Mouse (Mus musculus) hindbrain, embryonic 13.5 days (tissue): ENCODE data around the gene Scand1. TPM values are rescaled to one million over a fixed set of nuclear protein-coding genes. Genes with fewer than 3 reads are reported as not detected.

ENCODE experiments used
- ATAC-seq: fragments of 200-750 bp; cut with Nextera tagmentation; 2 replicates; pipeline ENCODE4 v1.8.0; 2017; ENCODE audit warnings: moderate TSS enrichment; ENCODE audit not compliant: low FRiP score
- H3K27ac ChIP-seq: fragments of 300-500 bp; sonication (generic); 2 replicates; pipeline ENCODE4 v1.5.1; 2015; ENCODE audit warnings: inconsistent platforms, mild to moderate bottlenecking, moderate library complexity
- H3K27me3 ChIP-seq: fragments of 300-500 bp; sonication (generic); 2 replicates; pipeline ENCODE4 v1.6.1; 2015; ENCODE audit warnings: mild to moderate bottlenecking, inconsistent platforms
- H3K36me3 ChIP-seq: fragments of 300-500 bp; sonication (generic); 2 replicates; pipeline ENCODE4 v1.6.1; 2015; ENCODE audit warnings: mild to moderate bottlenecking, inconsistent platforms
- H3K4me1 ChIP-seq: fragments of 300-500 bp; sonication (generic); replicated peaks from 2 replicates; pipeline ENCODE4 v1.6.1; 2015; ENCODE audit warnings: inconsistent platforms
- H3K4me2 ChIP-seq: fragments of 300-500 bp; sonication (generic); 2 replicates; pipeline ENCODE4 v1.6.1; 2015; ENCODE audit warnings: inconsistent platforms, mild to moderate bottlenecking, moderate library complexity
- H3K4me3 ChIP-seq: fragments of 300-500 bp; sonication (generic); 2 replicates; pipeline ENCODE4 v1.5.1; 2015; ENCODE audit warnings: mild to moderate bottlenecking, inconsistent platforms
- H3K9ac ChIP-seq: fragments of 300-500 bp; sonication (generic); 2 replicates; pipeline ENCODE4 v1.6.1; 2015; ENCODE audit warnings: mild to moderate bottlenecking, inconsistent platforms
- H3K9me3 ChIP-seq: fragments of 300-500 bp; sonication (generic); 2 replicates; pipeline ENCODE4 v1.6.1; 2016; ENCODE audit warnings: inconsistent platforms
- WGBS: fragments of 180-500 bp; shearing (Covaris S2); methylation state at CpG from one replicate; pipeline ENCODE4 v1.1.7; 2015; 5-methylcytosine and 5-hydroxymethylcytosine counted together
- polyA plus RNA-seq: library from polyadenylated mRNA; unstranded; fragments of >200 nt; fragmentation: Nextera tagmentation; extraction: Ambion mirVana; gene quantifications from 2 replicates; pipeline ENCODE4 v1.2.1, GENCODE M21; 2015

The Scand1 gene
- polyA plus RNA-seq, 1 experiment from 2014 or later: 95.3 TPM

DNA sequence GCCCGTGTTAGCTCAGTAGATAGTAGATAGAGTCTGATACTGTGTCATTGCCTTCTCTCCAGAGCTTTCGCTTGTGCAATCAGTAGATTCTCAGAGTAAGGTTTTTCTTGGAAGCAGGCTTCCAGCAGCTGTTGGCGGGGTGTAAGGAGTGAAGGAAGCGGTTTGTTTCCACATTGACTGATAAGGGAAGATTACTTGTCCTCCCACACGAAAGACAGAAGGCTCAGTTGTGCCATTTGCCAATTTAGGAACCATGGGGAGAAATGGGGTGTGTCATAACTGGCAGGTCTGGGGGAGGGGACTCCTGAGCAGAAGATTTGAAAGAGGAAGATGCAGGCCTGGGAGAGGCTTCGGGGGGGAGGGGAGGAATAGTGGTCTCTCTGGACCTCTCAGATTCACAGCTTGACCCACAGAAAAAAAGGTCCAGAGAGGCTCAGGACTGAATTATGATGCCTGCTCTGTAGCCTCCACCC is 11.6 kb upstream of the Scand1 start:
- Histone ChIP-seq H3K9ac (no peak overlapping the region), H3K27me3 (no peaks in the 10 kb centered on the region), H3K27ac (no peak overlapping the region), H3K4me1 (0 out of 2 replicates have a peak, but pooled peaks cover 4% of the 10 kb centered on the region), H3K4me3 (no peak overlapping the region), H3K4me2 (no peak overlapping the region), H3K36me3 (peaks cover 9% of the 10 kb centered on the region; the same call in 1 of the 2 replicates), H3K9me3 (0 out of 2 replicates have a peak, but pooled peaks cover 4% of the 10 kb centered on the region)
- 70% methylated on average over 6 of the region's 6 CpGs for WGBS
- no peak for ATAC-seq

DNA sequence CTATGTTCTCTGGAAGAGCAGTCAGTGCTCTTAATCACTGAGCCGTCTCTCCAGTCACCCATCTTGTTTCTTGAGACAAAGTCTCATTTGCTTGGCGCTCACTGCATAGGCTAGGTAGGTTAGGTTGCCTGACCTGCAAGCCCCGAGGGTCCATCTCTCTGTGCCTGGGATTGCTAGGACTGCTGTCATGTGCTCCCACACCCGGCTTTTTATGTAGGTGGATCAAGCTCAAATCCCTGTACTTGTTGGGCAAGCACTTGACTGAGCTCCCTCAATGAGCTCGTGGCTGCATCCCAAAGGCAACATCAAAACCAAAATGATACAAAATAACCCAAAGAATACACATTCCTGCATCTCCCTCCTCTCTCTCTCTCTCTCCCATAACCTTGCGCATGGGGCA is 9.0 kb upstream of the Scand1 start:
- H3K27ac ChIP-seq: no peak overlapping the region
- 89% methylated on average over 6 of the region's 6 CpGs for WGBS
- 0 out of 2 replicates have a peak, but pooled peaks cover 4% of the 10 kb centered on the region for H3K9me3 ChIP-seq
- no peak overlapping the region for H3K9ac ChIP-seq
- 0 out of 2 replicates have a peak, but pooled peaks cover 4% of the 10 kb centered on the region for H3K4me1 ChIP-seq
- H3K36me3 ChIP-seq: peaks cover 6% of the 10 kb centered on the region; the same call in 1 of the 2 replicates
- no peaks in the 10 kb centered on the region for H3K27me3 ChIP-seq
- no peak for ATAC-seq
- no peak overlapping the region for H3K4me2 ChIP-seq
- H3K4me3 ChIP-seq: no peak overlapping the region

DNA sequence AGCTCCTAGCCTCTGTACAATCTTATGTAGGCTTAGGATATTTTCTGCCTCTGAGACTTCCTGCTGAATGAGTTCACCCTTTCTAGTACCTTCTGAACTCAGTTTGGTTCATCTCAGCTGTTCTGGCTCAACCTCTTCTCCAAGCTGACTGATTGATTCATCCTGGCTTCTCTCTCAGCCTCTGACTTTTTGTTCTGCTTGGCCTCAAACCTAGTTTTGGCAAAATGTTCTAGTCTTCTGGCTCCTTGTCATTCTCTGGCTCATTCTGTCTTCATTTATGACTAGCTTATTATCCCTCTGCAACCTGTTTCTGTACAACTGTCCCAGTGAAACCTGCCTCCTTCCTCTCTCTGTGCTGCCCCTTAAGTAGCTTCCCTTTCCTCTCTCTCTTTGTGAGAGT is 6.0 kb upstream of the Scand1 start:
- Histone ChIP-seq H3K36me3 (peaks cover 10% of the 10 kb centered on the region; the same call in 1 of the 2 replicates), H3K27ac (no peak overlapping the region), H3K4me1 (peaks cover 3% of the 10 kb centered on the region), H3K27me3 (no peaks in the 10 kb centered on the region), H3K9ac (no peak overlapping the region), H3K4me3 (no peak overlapping the region), H3K4me2 (no peak overlapping the region), H3K9me3 (0 out of 2 replicates have a peak, but pooled peaks cover 4% of the 10 kb centered on the region)
- ATAC-seq: no peak

DNA sequence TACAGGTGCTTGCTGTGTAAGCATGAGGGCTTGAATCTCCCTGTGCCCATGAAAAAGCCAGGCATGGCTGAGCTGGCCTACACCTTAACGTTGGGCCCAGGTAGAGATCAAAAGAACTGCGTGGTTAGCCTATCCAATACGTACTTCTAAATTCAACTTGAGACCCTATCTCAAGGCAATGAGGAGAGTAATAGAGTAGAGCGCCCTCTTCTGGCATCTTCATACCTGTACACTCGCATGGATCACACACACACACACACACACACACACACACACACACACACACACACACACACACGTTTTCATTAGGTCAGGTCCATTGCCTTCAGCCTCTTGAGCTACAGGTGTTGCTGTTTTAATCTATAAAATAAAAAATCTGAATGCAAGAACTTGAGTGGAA is 2.3 kb upstream of the Scand1 start:
- H3K27me3 ChIP-seq: no peaks in the 10 kb centered on the region
- no peak overlapping the region for H3K4me3 ChIP-seq
- 97% methylated on average over 6 of the region's 6 CpGs for WGBS
- H3K4me1 ChIP-seq: peaks cover 16% of the 10 kb centered on the region
- no peak for ATAC-seq
- no peak overlapping the region for H3K9ac ChIP-seq
- no peak overlapping the region for H3K4me2 ChIP-seq
- H3K9me3 ChIP-seq: no peaks in the 10 kb centered on the region
- 0 out of 2 replicates have a peak, but pooled peaks cover 4% of the 10 kb centered on the region for H3K36me3 ChIP-seq
- no peak overlapping the region for H3K27ac ChIP-seq

DNA sequence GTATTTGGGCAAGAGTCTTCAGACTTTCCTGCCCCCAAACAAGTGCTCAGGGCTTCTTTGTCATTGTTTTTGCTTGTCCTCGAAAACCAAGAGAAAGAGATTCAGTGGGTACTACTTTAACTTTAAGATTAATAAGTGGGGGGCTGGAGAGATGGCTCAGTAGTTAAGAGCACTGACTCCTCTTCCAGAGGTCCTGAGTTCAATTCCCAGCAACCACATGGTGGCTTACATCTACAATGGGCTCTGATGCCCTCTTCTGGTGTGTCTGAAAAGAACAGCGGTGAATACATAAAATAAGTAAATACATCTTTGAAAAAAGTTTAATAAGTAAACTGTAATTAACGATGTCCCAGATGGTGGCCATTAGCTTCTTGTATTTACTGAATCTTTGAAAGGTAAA is 649 bp upstream of the Scand1 start:
- H3K27ac ChIP-seq: peak overlapping the region; percentile 98; the same call in 1 of the 2 replicates
- no peaks in the 10 kb centered on the region for H3K27me3 ChIP-seq
- peak overlapping the region; percentile 90 for H3K9ac ChIP-seq
- peaks cover 16% of the 10 kb centered on the region for H3K4me1 ChIP-seq
- H3K36me3 ChIP-seq: peaks cover 4% of the 10 kb centered on the region; the same call in 1 of the 2 replicates
- H3K4me3 ChIP-seq: peak overlapping the region; percentile 73
- H3K9me3 ChIP-seq: no peaks in the 10 kb centered on the region
- peak overlapping the region; percentile 82 for H3K4me2 ChIP-seq
- 56% methylated on average over 3 of the region's 3 CpGs for WGBS
- ATAC-seq: no peak

DNA sequence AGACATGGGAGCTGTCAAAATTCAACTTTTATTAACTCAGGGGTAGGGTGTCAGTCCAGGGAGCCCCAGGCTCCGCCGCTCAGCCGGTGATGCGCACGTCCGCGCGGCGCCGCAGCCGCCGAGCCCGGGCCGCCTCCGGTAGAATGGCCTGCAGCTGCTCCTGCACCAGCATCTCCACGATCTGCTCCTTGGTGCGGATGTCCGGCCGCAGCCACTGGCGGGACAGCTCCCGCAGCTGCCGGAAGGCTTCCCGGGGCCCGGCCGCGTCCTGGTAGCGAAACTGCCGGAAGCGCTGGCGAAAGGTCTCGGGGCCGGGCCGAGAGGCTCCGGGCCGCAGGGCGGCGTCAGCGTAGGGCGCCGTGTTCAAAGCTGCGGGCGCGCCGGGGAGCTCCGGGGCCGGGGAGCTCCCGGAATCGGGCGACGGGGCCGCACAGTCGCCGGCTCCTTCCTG is 638 bp downstream of the Scand1 start:
- under 1% methylated on average over 53 of the region's 53 CpGs for WGBS
- Histone ChIP-seq H3K9ac (peak overlapping the region; percentile 90), H3K36me3 (peaks cover 14% of the 10 kb centered on the region), H3K27me3 (no peaks in the 10 kb centered on the region), H3K9me3 (no peaks in the 10 kb centered on the region), H3K27ac (peak overlapping the region; percentile 98), H3K4me2 (peak overlapping the region; percentile 82), H3K4me1 (peaks cover 16% of the 10 kb centered on the region), H3K4me3 (peak overlapping the region; percentile 73)
- peak; percentile 55 for ATAC-seq

DNA sequence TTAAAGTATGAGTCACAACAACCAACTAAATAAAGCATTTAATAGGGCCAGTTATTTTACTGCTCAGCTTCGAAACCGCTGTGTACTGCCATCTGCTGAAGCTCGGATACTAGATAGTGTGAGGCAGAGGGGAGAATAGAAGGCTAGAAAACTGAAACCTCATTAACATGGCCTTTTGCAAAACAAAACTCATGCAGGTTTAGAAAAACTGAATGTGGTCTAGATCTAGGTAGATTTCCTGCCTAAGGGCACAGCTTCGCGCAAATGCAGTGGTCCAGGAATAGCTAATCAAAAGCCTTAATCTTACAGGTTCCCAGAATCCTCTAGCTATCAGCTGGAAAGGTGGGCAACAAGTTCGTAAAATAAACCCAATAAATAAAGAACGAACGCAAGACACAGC is 1.1 kb downstream of the Scand1 start:
- H3K9me3 ChIP-seq: no peaks in the 10 kb centered on the region
- H3K36me3 ChIP-seq: peaks cover 14% of the 10 kb centered on the region
- peaks cover 16% of the 10 kb centered on the region for H3K4me1 ChIP-seq
- peak overlapping the region; percentile 82 for H3K4me2 ChIP-seq
- peak overlapping the region; percentile 73 for H3K4me3 ChIP-seq
- peak overlapping the region; percentile 90 for H3K9ac ChIP-seq
- H3K27ac ChIP-seq: peak overlapping the region; percentile 98
- no peaks in the 10 kb centered on the region for H3K27me3 ChIP-seq
- WGBS: 23% methylated on average over 8 of the region's 8 CpGs
- ATAC-seq: no peak

DNA sequence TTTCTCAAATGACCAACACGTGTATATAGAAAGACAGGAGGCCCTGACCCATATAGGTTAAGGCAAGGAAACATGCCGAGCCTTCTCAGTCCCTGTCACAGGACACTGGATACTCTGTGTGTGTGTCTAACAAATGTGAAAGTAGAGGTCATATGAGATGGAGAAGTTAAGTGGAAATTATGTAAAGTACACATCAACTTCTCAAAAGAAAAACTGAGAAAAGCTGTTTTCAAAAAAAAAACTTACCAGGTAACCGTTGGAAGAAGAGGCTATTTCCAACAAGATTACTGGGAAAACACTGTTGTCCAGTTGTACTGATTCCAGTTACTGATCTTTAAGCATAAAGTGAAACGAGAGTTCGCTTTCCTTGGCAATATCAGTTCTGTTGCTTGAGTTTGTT is 1.6 kb downstream of the Scand1 start:
- H3K4me2 ChIP-seq: peak overlapping the region; percentile 82
- H3K4me1 ChIP-seq: peaks cover 16% of the 10 kb centered on the region
- no peak for ATAC-seq
- 93% methylated on average over 5 of the region's 5 CpGs for WGBS
- H3K27ac ChIP-seq: peak overlapping the region; percentile 98; the same call in 1 of the 2 replicates
- H3K4me3 ChIP-seq: peak overlapping the region; percentile 73
- peaks cover 14% of the 10 kb centered on the region for H3K36me3 ChIP-seq
- H3K9me3 ChIP-seq: no peaks in the 10 kb centered on the region
- H3K27me3 ChIP-seq: no peaks in the 10 kb centered on the region
- peak overlapping the region; percentile 90; the same call in 1 of the 2 replicates for H3K9ac ChIP-seq

DNA sequence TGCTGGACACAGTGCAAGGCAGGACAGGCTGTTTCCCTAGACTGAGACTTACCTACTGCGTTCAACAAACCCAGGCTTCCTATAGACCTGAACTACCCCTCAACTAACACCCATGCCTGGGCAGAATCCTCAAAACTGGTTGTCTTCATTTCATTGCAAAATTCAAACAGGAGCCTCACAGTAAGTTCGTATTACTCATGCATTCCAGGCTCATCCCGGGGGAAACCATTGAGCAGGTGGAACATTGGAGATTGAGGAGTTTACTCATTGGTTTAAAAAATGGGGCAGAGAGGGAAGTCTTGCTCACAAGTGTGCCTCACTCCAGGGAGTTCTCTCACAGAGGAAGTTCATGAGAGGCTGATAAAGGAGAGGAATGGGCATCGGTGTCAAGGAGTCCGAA is 2.0 kb downstream of the Scand1 start:
- no peak overlapping the region for H3K4me2 ChIP-seq
- H3K4me3 ChIP-seq: no peak overlapping the region
- WGBS: 91% methylated on average over 5 of the region's 5 CpGs
- no peak overlapping the region for H3K9ac ChIP-seq
- H3K4me1 ChIP-seq: peaks cover 16% of the 10 kb centered on the region
- H3K27me3 ChIP-seq: no peaks in the 10 kb centered on the region
- H3K9me3 ChIP-seq: no peaks in the 10 kb centered on the region
- H3K36me3 ChIP-seq: peaks cover 16% of the 10 kb centered on the region
- H3K27ac ChIP-seq: no peak overlapping the region
- ATAC-seq: no peak

DNA sequence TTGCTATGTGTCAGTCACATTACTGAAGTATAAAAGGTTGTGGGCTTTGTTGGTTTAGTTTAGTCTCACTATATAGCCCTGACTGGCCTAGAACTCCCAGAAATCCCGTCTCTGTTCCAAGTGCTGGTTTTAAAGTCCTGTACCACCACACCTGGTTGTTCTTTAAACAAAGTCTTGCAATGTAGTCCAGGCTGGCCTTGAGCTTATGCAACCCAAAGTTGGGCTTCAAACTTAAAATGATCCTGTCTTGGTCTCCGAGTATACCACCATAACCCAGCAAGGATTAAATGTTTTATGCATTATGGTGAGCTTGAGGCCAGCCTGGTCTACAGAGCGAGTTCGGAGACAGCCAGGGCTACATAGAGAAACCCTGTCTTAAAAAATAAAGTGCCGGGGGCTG is 2.6 kb downstream of the Scand1 start:
- Histone ChIP-seq H3K9ac (no peak overlapping the region), H3K27ac (no peak overlapping the region), H3K4me1 (peaks cover 16% of the 10 kb centered on the region), H3K9me3 (no peaks in the 10 kb centered on the region), H3K27me3 (no peaks in the 10 kb centered on the region), H3K36me3 (peaks cover 21% of the 10 kb centered on the region), H3K4me3 (no peak overlapping the region), H3K4me2 (no peak overlapping the region)
- 95% methylated on average over 5 of the region's 5 CpGs for whole genome bisulfite sequencing
- no peak for ATAC-seq

DNA sequence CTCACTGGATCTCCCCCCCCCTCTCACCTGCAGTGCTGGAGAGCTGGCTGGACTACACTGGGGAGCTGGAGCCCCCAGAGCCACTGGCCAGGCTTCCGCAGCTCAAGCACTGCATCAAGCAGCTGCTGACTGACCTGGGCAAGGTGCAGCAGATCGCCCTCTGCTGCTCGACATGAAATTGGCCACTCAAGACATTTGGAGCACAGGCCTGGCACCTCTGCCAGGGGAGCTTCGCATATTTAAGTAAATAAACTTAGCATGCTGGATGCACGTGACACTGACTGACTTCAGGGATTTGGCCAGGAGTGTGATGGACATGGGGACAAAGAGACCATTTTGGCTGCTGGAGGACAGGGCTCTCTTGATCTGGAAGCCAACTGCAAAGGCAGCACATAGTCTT is 5.2 kb downstream of the Scand1 start:
- ATAC-seq: no peak
- no peaks in the 10 kb centered on the region for H3K27me3 ChIP-seq
- H3K36me3 ChIP-seq: peaks cover 42% of the 10 kb centered on the region
- WGBS: 57% methylated on average over 5 of the region's 5 CpGs
- no peak overlapping the region for H3K9ac ChIP-seq
- no peak overlapping the region for H3K27ac ChIP-seq
- H3K4me2 ChIP-seq: no peak overlapping the region
- H3K4me3 ChIP-seq: no peak overlapping the region
- no peaks in the 10 kb centered on the region for H3K9me3 ChIP-seq
- peaks cover 7% of the 10 kb centered on the region for H3K4me1 ChIP-seq

DNA sequence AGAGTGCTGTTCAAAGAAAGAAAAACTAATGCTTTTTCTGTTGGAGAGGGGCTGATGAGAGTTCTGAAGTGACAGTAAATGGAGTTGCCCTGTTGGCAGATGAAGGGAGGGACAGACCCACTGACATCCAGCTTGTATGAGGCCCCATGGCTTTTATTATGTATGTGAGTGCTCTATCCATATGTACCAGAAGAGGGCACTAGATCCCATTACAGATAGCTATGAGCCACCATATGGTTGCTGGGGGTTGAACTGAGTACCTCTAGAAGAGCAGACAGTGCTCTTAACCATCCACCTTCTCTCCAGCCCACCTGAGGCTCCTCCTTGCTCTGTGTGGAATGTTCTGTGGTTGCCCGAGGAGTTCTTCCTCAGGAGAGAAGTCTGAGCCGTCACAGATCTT is 6.7 kb downstream of the Scand1 start:
- Histone ChIP-seq H3K4me3 (no peak overlapping the region), H3K4me2 (no peak overlapping the region), H3K27me3 (no peaks in the 10 kb centered on the region), H3K4me1 (no peaks in the 10 kb centered on the region), H3K9ac (no peak overlapping the region), H3K9me3 (no peaks in the 10 kb centered on the region), H3K27ac (no peak overlapping the region), H3K36me3 (peaks cover 53% of the 10 kb centered on the region)
- 0 out of 2 replicates have a peak, but pooled peaks have one; percentile 36 for ATAC-seq
- WGBS: 87% methylated on average over 2 of the region's 2 CpGs

DNA sequence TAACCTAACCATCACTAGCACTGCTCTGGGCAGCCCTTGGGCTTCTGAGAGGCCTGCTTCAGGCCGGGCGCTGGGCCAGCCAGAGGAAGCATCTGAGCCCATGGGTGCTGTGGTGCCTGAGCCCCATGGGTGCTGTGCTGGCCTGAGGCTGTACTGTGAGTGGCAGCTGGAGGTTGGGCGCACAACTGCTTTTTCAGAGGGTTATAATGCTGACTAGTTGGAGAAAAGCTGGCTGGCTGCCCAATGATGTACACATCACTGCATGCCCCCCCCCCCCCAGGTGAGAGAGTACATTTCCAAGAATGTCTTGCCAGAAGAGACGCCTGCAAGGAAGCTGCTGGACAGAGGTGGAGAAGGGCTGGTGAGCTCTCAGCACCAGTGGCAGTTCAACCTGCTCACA is 8.2 kb downstream of the Scand1 start:
- Histone ChIP-seq H3K27ac (no peak overlapping the region), H3K4me1 (no peaks in the 10 kb centered on the region), H3K27me3 (no peaks in the 10 kb centered on the region), H3K36me3 (peaks cover 59% of the 10 kb centered on the region), H3K9ac (no peak overlapping the region), H3K9me3 (no peaks in the 10 kb centered on the region), H3K4me3 (no peak overlapping the region), H3K4me2 (no peak overlapping the region)
- 91% methylated on average over 4 of the region's 4 CpGs for WGBS
- no peak for ATAC-seq
